Mouse (Mus musculus) common myeloid progenitor, adult 5-6 weeks (primary cell): ENCODE measurements around the gene Man2a2. TPM values are rescaled to one million over a fixed set of nuclear protein-coding genes. Genes with fewer than 3 reads are reported as not detected.
"Not testable (repeated sequence)": the region's sequence is repeated elsewhere in the genome, so short reads cannot be mapped to it uniquely, and the experiment has no call there.

Source experiments
- ATAC-seq: replicated peaks from 2 replicates; pipeline ENCODE4 v1.8.0; 2016; ENCODE audit warnings: low read depth, mild to moderate bottlenecking, moderate TSS enrichment, inconsistent platforms; ENCODE audit not compliant: poor library complexity, severe bottlenecking
- total RNA-seq: library from RNA; stranded (forward); fragments of 200-1000, 187-1606 nt; gene quantifications from 2 replicates; pipeline ENCODE4 v1.2.3, GENCODE M21; 2017

Gene Man2a2
- total RNA-seq, 1 experiment from 2014 or later = 36.1 TPM

DNA sequence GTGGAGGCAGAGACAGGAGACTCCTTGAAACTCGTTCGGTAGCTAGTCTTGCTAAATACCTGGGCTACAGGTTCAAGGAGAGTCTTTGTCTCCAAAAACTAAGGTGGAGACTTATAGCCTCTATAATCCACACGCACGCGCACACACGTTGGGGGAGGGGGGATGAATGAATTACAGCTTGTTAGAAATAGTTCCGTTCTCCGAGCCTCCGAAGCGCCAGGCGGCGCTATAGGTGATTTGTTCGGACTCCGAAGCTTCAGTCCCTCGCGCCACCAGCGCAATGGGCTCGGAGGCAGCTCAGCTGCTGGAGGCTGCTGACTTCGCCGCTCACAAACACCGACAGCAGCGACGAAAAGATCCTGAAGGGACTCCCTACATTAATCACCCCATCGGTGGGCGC lies 28.3 kb downstream of the Man2a2 start, which contains the start of gene Hddc3:
TSS of gene Hddc3 (plus strand) at position 247 of the 400 bp plus-strand sequence.
- peak; percentile 64 for ATAC-seq

DNA sequence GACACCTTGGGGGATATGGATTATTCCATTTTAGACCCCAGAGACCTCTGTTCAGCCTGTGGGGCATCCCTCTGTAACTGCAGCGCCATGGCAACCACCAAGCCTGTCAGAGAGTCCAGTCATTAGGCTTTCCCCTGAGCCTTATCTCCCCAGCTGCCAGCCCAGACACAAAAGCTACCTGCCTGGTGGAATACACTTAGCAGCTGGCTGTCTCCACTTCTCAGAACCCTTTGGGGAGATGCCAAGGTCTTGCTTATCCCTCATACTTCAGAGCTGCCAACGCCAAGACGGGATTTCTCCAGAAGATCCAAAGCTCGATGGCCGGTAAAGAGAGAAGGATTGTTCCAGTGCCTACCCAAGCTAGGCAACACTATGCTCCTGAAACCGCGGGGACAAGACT lies 29.4 kb downstream of the Man2a2 start:
- ATAC-seq = no peak

DNA sequence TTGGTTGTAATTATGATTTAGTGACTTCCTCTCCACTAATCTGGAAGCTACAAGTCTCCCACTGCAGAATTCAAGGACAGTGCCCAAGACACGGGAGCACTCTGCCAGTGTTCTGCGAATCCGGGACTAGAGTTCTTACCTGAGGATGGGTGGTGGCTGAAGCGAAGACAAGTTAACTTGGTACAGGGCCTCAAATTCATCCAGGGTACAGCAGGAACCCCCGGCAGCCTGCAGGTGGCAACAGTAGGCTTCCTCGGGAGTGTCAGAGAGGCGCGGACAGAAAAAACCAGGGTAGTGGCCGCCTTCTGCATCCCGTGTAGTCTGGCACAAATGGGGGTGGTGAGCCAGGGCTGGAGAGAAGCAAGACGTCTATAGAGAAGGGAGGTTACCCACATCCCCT lies 30.4 kb downstream of the Man2a2 start, which contains the start of gene Unc45a:
TSS of gene Unc45a (minus strand) at position 213 of the 400 bp plus-strand sequence.
- peak; percentile 64 for ATAC-seq

DNA sequence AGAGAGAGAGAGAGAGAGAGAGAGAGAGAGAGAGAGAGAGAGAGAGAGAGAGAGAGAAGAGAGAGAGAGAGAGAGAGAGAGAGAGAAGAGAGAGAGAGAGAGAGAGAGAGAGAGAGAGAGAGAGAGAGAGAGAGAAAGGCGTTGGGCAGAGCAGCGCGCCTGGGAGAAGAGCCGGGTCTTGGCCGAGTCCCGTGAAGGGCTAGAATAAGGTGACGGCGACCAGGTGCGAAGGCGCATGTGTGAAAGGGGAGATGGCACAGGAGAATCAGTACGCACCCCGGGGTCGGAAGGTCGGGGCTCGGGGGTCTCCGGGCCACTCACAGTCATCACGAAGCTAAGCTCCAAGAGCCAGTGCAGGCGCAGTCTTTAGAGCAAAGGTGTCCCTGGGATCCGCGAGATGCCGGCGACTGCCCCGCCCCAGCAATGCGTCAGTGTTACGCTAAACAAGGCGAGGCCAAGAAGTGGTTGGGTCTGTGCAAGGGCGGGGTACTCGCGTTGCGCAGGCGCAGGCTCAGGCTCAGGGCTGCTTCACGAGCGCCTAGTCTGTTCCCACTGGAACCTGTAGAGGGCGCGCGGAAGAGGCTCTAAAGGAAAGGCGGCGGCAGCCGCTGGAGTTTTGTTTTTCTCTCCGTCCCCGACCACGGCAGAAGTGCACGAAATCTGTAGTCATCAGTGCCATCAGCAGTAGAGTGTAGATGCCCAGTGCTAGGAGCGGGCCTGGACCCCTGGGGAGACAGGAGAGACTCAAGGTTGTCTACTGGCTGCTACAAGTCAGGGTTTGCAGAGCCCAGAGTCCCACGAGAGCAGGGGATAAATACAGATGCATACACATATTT lies 31.2 kb downstream of the Man2a2 start:
- peak; percentile 84 for ATAC-seq

DNA sequence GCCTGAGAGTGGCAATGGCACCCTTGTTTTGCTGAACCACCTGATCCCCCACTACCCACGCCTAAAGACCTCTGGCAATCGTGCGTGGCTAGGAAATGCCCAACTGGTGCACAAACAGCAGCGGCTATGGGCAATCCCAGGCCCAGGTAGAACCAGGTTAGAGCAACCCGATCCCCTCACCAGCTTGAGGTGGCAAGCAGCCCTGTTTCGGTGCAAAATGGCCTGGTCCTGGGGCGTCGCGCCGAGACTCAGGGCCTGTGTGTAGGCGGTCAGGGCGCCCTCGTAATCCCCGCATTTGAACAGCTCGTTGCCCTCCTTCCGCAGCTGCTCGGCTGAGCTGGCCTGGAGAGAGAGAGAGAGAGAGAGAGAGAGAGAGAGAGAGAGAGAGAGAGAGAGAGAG lies 31.8 kb downstream of the Man2a2 start:
- ATAC-seq = no peak

DNA sequence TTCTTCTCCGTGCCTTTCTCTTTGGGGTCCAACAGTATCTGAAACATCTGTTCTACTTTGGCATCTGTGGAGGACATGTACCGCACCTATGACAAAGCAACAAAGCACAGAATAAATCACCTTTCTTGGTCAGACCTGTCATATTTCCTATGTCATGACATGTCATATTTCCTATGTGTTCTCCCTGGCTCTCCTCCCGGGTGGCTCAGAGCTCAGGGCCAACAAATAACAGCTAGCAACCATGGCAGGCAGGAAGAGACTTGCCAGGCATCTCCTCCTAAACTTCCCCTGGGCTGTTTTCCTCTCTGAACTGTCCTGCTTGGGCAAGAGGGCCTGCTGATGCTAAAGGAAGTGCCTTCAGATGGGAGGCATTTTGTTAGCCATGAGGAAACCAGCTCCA lies 34.2 kb downstream of the Man2a2 start:
- ATAC-seq = no peak

DNA sequence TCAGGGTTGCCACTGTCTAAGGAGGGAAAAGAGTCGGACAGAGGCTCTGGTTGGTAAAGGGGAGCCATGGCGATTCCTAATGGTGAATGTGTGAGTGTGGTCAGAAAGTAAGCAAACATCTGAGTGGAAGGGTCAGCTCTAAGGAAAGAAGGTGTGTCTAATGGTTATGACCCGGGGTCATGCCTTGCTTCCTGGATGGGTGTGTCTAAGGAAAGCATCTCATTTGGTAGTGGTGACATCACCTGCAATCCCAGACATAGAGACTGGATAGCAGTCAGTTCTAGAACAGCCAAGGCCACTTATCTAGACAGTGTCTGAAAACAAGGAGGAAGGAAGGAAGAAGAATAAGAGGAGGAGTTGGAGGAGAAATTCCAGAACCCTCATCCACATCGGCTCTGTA lies 36.3 kb downstream of the Man2a2 start:
- no peak for ATAC-seq

DNA sequence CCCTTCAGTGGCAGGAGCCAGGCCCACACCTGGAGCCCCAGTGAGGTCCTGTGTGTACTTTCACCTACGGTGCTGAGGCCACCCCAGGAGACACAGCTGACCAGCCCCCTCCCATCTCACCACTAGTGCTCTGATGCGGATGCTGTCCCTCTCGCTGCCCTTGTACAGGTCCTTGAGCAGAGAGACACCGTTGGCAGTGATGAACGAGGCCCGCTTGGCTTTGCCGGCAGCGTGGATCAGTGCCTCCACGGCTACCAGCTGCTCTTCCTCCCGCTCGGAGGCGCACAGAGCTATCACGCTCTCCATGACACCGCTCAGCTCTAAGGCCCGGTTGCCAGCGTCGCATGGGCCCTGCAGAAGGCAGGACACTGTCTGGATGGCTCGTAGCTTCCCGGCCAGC lies 39.7 kb downstream of the Man2a2 start:
- ATAC-seq = no peak

DNA sequence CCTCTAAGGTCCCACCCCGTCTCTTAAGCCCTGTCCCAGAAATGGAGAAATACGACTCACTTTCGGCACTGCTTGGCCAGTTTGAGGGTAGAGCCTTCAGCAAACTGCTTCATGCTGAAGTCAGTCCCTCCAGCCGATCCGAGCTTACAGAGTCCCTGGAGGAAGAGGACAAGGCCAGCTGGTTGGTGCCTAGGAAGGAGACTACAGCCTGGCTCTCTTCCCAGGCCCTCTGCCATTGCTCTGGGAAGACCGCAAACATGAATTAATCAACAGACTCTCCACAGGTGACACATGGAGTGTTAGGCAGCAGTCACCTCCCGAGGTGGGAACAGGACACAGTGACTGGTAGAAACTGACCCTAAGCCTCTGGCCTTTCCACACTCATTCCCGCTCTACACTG lies 40.9 kb downstream of the Man2a2 start:
- no peak for ATAC-seq

DNA sequence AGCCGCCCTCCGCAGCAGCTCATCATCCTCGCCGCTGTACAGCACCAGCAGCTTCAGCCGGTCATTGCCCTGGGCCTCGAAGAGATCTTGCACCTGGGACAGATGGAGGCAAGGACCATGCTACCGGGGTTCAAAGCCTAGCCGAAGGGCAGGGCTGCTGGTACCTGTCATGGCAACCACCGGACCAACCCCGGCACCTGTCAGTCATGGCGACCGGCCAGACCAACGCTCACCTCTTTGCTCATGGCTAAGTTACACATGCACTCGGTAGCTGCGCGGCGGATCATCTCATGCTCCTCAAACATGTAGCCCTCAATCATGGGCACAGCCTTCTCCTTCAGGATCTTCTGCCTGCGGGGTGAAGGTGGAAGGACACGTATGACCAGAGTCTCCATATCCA lies 45.1 kb downstream of the Man2a2 start:
- no peak for ATAC-seq

DNA sequence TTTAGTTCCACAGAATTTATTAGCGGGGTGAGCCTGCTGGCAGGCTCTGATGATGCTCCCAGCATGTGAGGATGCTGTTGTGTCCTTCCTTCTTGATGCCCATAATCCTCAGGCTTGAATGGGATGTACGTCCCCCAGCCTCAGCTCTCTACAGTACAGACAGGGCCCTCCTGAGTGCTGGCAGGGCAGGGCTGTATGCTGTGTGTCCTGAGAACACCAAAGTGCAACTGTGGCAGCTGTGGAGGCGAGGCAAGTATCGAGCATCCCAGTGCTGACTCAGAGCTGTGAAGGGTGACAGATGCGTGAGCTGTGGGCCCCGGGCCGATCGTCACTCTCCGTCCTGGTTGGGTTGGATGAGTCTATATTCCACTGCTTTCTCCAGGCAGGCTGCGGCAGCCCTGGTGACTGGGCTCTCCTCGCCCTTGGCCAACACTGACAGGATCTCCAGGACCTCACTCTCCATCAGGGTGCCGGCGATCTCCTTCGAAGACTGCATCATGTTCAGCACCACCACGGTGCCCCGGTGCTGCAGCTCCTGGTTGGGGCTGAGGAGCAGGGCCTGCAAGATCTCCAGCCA lies 45.8 kb downstream of the Man2a2 start:
- no peak for ATAC-seq

DNA sequence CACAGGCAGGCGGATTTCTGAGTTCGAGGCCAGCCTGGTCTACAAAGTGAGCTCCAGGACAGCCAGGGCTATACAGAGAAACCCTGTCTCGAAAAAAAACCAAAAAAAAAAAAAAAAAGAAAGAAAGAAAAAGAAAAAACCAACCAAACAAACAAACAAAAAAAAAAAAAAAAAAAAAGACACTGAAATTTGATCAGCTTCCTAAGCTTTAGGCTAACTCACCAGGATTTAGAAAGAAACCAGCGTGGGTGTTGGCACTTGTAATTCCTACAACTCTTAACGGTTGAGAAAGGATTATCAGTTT lies 46.4 kb downstream of the Man2a2 start:
- not testable (repeated sequence) for ATAC-seq

DNA sequence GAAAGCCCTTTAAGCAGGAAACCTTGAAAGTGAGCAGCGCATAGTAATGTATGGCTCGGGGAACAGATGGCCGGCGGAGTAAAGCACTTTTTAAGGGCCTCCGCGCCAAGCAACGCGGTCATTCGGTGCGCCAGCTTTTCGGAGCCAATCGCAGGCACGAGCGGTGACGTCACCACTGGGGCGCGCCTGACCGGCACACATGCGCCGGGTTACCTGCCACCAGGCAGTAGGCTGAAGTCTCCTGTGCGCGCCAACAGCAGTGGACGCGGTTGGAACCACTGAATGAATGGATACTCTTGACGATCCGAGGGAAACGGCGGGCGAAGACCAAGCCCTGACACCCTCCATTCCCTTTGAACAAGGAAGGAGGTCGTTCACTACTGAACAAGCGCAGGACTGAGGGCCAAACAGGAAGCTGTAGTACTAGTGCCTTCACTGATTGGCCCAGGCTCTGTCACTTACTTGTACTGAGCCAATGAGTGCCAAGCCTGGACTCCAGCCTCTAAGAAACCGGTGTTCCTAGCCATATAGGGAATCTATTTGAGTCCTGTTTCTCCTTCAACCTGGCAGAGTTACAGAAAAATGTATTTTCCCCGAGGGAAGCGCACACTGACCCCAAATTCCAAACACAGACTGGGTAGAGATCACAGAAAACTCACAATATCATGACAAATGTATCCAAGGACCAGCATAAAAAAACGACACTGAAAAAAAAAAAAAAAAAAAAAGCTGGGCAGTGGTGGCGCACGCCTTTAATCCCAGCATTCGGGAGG lies 46.9 kb downstream of the Man2a2 start, which contains the start of gene Rccd1:
TSS of gene Rccd1 (minus strand) at position 412 of the 773 bp plus-strand sequence.
- peak; percentile 97 for ATAC-seq

DNA sequence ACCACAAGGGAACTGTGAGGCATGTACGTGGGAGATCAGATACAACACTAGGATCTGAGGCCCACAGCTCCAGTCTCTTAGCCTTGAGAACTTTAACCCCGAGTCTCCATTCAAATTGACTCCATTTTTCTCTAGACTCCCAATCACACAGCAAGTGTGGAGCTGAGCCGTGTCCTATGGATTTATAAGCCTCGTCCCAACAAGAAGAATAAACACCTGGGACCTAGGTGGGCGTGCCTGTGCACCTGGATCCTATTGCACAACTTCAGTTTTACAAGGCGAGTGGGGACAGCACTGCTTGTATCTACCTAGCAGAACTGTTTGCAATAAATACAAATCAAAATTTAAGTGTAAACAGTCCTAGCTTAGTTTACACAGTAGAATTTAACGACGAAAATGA lies 47.8 kb downstream of the Man2a2 start:
- no peak for ATAC-seq

DNA sequence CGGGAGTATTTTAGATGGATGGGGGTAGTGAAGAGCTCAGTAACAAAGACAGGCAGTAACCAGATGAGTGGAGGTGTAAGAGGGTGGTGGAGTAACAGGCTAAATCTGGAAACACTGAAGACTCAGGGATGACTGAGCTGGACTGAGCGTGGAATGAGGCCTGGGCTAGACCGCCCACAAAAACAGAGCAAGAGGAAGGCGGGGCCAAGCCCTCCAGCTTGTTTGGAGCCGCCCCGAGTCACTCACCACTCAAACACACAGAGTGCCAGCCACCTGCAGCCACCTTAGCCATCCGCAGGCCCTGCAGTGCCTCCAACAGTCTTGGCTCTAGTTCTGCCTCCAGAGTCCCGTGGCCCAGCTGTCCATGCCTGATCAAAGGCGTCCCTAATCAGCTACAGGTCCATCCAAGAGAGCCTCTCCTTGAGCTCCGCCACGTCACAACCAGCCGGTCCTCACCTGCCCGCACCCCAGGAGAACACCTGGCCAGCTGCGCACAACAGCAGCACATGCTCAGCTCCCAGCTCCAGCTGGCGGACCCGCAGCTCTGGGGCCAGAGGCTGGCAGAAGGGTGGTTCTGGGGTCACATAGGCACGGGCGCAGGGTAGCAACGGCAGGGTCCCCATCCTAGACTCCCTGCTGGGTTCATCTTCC lies 51.2 kb downstream of the Man2a2 start:
- ATAC-seq = no peak

DNA sequence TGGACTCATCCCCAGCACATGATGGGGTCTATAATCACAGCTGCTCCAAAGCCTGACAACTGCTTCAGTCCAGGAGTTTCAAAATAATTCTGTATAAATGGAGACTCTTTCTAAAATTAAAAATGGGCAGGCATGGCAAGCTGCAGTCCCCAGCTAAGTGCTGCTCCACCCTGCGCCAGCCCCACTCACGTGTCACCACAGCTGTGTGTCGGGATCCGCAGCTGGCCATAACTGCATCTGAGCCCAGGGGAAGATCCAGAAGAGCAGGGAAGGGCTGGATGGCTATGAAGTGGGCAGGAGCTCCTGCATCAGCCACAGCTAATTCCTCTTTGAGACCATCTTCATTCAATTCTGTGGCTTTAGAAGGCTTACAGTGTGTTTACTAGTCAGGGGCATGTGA lies 52.5 kb downstream of the Man2a2 start:
- ATAC-seq = no peak

DNA sequence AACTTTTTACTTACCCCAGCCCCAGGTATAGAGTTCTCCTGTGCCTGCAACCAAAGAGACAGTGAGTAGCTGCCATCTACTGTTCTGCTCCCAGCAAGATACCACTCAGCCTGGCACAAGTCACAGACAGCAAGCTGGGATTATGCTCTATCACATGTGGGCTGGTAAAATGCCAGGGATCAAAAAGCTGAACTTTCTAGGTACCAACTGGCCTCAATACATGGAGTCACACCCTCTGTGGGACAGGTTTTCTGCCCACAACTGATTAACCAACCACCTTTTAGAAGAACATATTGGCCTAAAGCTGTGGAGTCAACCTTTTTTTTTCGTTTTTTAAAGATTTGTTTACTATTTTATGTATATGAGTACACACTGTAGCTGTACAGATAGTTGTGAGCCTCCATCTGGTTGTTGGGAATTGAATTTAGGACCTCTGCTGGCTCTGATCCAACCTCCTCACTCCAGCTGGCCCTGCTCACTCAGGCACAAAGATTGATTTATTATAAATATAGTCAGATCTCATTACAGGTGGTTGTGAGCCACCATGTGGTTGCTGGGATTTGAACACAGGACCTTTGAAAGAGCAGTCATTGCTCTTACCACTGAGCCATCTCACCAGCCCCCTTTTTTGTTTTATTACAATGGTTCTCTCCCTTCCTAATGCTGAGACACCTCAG lies 53.6 kb downstream of the Man2a2 start:
- no peak for ATAC-seq

DNA sequence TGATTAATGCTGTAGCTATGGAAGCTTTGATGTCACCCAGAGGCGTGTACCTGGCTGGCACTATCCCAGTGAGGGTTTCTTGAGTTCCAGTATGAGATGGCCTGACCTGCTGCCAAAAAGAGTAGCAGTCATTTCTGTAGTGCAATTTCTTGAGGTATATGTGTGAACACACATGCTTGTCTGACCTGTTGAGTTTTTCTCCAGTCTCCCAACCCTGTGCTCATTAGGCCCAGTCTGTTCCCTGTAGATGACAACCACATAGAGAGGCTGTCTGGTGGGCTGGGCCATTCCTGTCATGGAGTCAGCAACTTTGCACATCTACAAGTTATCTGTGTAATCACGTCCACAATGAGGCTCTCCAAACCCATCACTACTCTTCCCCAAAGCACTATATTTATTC lies 55.4 kb downstream of the Man2a2 start:
- no peak for ATAC-seq

DNA sequence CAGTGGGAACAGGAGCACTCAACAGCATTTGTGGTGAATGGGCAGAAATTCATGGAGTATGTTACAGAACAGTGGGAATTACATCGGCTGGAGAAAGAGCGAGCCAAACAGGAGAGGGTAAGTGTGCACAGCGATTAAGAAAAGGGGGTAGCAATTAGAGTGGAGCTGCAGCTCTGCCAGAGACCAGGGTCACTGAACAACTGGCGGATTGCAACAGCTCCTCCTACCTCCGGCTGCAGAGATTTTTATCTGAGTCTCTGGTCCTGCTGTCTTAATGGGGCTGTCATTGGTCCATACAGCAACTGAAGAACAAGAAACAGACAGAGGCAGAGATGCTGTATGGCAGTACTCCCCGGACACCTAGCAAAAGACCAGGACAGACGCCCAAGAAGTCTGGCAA lies 60.4 kb downstream of the Man2a2 start:
- ATAC-seq = no peak

DNA sequence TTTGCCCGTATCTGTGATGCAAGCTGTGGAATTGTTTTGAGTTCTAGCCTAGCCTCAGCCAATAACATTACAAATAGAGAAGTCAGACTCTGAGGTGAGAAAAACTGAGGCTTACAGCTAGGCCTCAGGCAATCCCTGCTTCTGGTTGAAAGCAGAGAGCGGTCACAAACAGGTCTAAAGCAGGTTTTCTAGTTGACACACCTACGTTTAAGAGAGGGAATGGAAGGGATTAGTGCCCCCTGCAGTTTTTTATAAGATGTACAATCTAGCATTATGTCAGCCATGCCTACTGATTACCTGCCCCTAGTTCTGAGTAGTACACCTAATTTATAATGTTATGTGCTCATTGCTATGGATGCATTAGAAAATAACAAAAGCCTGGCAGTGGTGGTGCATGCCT lies 63.4 kb downstream of the Man2a2 start:
- ATAC-seq = no peak
